Mouse (Mus musculus) C2C12 (cell line): ENCODE data around the gene Noc4l.

ENCODE experiments used
- CEBPB ChIP-seq: IDR thresholded peaks from one replicate; pipeline ENCODE4 v1.6.1; 2011; ENCODE audit warnings: low read depth, mild to moderate bottlenecking, control low read depth, moderate library complexity
- CTCF ChIP-seq: IDR thresholded peaks from one replicate; pipeline ENCODE4 v1.5.1; 2011; ENCODE audit not compliant: control insufficient read depth, insufficient read depth, insufficient read length
- FOSL1 ChIP-seq: IDR thresholded peaks from one replicate; pipeline ENCODE4 v1.8.0; 2011; ENCODE audit warnings: mild to moderate bottlenecking, low read length; ENCODE audit not compliant: poor library complexity, insufficient read depth, severe bottlenecking
- MAX ChIP-seq: IDR thresholded peaks from one replicate; pipeline ENCODE4 v1.6.1; 2011; ENCODE audit warnings: mild to moderate bottlenecking, control low read depth
- MYOD1 ChIP-seq: IDR thresholded peaks from one replicate; pipeline ENCODE4 v1.6.1; 2011; ENCODE audit warnings: low read depth; ENCODE audit not compliant: control insufficient read depth, insufficient read length
- MYOG ChIP-seq: IDR thresholded peaks from one replicate; pipeline ENCODE4 v1.6.1; 2011; ENCODE audit not compliant: control insufficient read depth, insufficient read length; ENCODE audit errors: extremely low read depth
- USF1 ChIP-seq: IDR thresholded peaks from one replicate; pipeline ENCODE4 v1.6.1; 2011; ENCODE audit warnings: low read depth, mild to moderate bottlenecking, control low read depth, moderate library complexity

- no peak for TF ChIP-seq CTCF
- TF ChIP-seq MAX, result no peak
- TF ChIP-seq USF1, result no peak
- TF ChIP-seq MYOD1, result no peak
- TF ChIP-seq MYOG, result no peak
- TF ChIP-seq FOSL1, result no peak
- TF ChIP-seq CEBPB, result peak; percentile 94
Measured at GRCm38 (mm10) chr5:110603016-110603685, 50.1 kb downstream of the Noc4l start.
